Mouse (Mus musculus) heart, embryonic 15.5 days (tissue): ENCODE measurements around the gene Olfr1413. TPM values are rescaled to one million over a fixed set of nuclear protein-coding genes. Genes with fewer than 3 reads are reported as not detected.

ENCODE experiments used
- ATAC-seq: fragments of 200-750 bp; cut with Nextera tagmentation; replicated peaks from 2 replicates; pipeline ENCODE4 v1.8.0; 2017; ENCODE audit warnings: low read depth, moderate TSS enrichment; ENCODE audit not compliant: insufficient number of reproducible peaks, insufficient read depth, low FRiP score
- H3K27ac ChIP-seq: fragments of 300-500 bp; sonication (generic); 2 replicates; pipeline ENCODE4 v1.5.1; 2015; ENCODE audit warnings: mild to moderate bottlenecking, inconsistent platforms
- H3K27me3 ChIP-seq: fragments of 300-500 bp; sonication (generic); 2 replicates; pipeline ENCODE4 v1.6.1; 2015; ENCODE audit warnings: inconsistent platforms
- H3K36me3 ChIP-seq: fragments of 300-500 bp; sonication (generic); 2 replicates; pipeline ENCODE4 v1.6.1; 2015; ENCODE audit warnings: mild to moderate bottlenecking, inconsistent platforms
- H3K4me1 ChIP-seq: fragments of 300-500 bp; sonication (generic); replicated peaks from 2 replicates; pipeline ENCODE4 v1.6.1; 2015; ENCODE audit warnings: inconsistent platforms
- H3K4me2 ChIP-seq: fragments of 300-500 bp; sonication (generic); 2 replicates; pipeline ENCODE4 v1.6.1; 2015; ENCODE audit warnings: inconsistent platforms, mild to moderate bottlenecking, moderate library complexity
- H3K4me3 ChIP-seq: fragments of 300-500 bp; sonication (generic); 2 replicates; pipeline ENCODE4 v1.5.1; 2015; ENCODE audit warnings: mild to moderate bottlenecking, inconsistent platforms
- H3K9ac ChIP-seq: fragments of 300-500 bp; sonication (generic); 2 replicates; pipeline ENCODE4 v1.6.1; 2015; ENCODE audit warnings: mild to moderate bottlenecking, inconsistent platforms
- H3K9me3 ChIP-seq: fragments of 300-500 bp; sonication (generic); replicated peaks from 2 replicates; pipeline ENCODE4 v1.6.1; 2016; ENCODE audit warnings: inconsistent platforms
- WGBS: fragments of 180-500 bp; shearing (Covaris S2); methylation state at CpG from one replicate; pipeline ENCODE4 v1.1.7; 2015; ENCODE audit warnings: mixed read lengths; 5-methylcytosine and 5-hydroxymethylcytosine counted together
- polyA plus RNA-seq: library from polyadenylated mRNA; unstranded; fragments of >200 nt; fragmentation: Nextera tagmentation; extraction: Ambion mirVana; gene quantifications from 2 replicates; pipeline ENCODE4 v1.2.1, GENCODE M21; 2015

Olfr1413 gene
- polyA plus RNA-seq, 1 experiment from 2014 or later = not detected

GRCm38 (mm10) chr1:92613175-92613574 lies 42.1 kb downstream of the Olfr1413 start:
- Histone ChIP-seq H3K4me1 (no peaks in the 10 kb centered on the region), H3K27ac (no peak overlapping the region), H3K4me2 (no peak overlapping the region), H3K9ac (no peak overlapping the region), H3K9me3 (no peaks in the 10 kb centered on the region), H3K4me3 (no peak overlapping the region), H3K36me3 (no peaks in the 10 kb centered on the region), H3K27me3 (no peaks in the 10 kb centered on the region; the same call in 1 of the 2 replicates)
- 46% methylated on average over 4 of the region's 4 CpGs for WGBS
- ATAC-seq = no peak

GRCm38 (mm10) chr1:92614516-92614915 lies 43.4 kb downstream of the Olfr1413 start:
- H3K4me1 ChIP-seq = no peaks in the 10 kb centered on the region
- H3K27me3 ChIP-seq = no peaks in the 10 kb centered on the region; the same call in 1 of the 2 replicates
- H3K4me3 ChIP-seq = no peak overlapping the region
- H3K9ac ChIP-seq = no peak overlapping the region
- H3K9me3 ChIP-seq = no peaks in the 10 kb centered on the region
- no peak for ATAC-seq
- WGBS = 5% methylated on average over 1 of the region's 1 CpGs
- no peaks in the 10 kb centered on the region for H3K36me3 ChIP-seq
- no peak overlapping the region for H3K4me2 ChIP-seq
- no peak overlapping the region for H3K27ac ChIP-seq

GRCm38 (mm10) chr1:92616046-92616445 lies 44.9 kb downstream of the Olfr1413 start:
- WGBS = 65% methylated on average over 1 of the region's 1 CpGs
- Histone ChIP-seq H3K4me3 (no peak overlapping the region), H3K27ac (no peak overlapping the region), H3K4me1 (no peaks in the 10 kb centered on the region), H3K36me3 (no peaks in the 10 kb centered on the region), H3K9ac (no peak overlapping the region), H3K9me3 (no peaks in the 10 kb centered on the region), H3K27me3 (peaks cover 3% of the 10 kb centered on the region; the same call in 1 of the 2 replicates), H3K4me2 (no peak overlapping the region)
- ATAC-seq = no peak

- Histone ChIP-seq H3K4me1 (no peaks in the 10 kb centered on the region), H3K36me3 (no peaks in the 10 kb centered on the region), H3K9ac (no peak within 1 kb of the TSS), H3K9me3 (no peaks in the 10 kb centered on the region), H3K27ac (no peak within 1 kb of the TSS), H3K27me3 (peaks cover 3% of the 10 kb centered on the region; the same call in 1 of the 2 replicates), H3K4me3 (no peak within 1 kb of the TSS), H3K4me2 (no peak within 1 kb of the TSS)
- ATAC-seq = no peak
- 66% methylated on average over 2 of the region's 2 CpGs for WGBS
These were observed 46.4 kb downstream of the Olfr1413 start, which contains the start of gene Olfr12 for GRCm38 (mm10) chr1:92617488-92617887. TSS of gene Olfr12 (plus strand) at chr1:92617788.

GRCm38 (mm10) chr1:92618360-92618759 lies 47.2 kb downstream of the Olfr1413 start:
- Histone ChIP-seq H3K9ac (no peak overlapping the region), H3K27ac (no peak overlapping the region), H3K27me3 (peaks cover 3% of the 10 kb centered on the region; the same call in 1 of the 2 replicates), H3K4me1 (no peaks in the 10 kb centered on the region), H3K4me2 (no peak overlapping the region), H3K4me3 (no peak overlapping the region), H3K36me3 (no peaks in the 10 kb centered on the region), H3K9me3 (no peaks in the 10 kb centered on the region)
- 33% methylated on average over 4 of the region's 4 CpGs for WGBS
- no peak for ATAC-seq

Other genes starting within 250 kb of the Olfr1413 start
- gene Ndufa10, start 97.5 kb upstream of the Olfr1413 start, polyA plus RNA-seq = 494 and 516 TPM in 2 replicates
- not detected in 2 replicates for gene Olfr1416, start 86.2 kb upstream of the Olfr1413 start, polyA plus RNA-seq
- not detected in 2 replicates for gene Olfr1415, start 75.2 kb upstream of the Olfr1413 start, polyA plus RNA-seq
- not detected in 2 replicates for gene Olfr1414, start 52.7 kb upstream of the Olfr1413 start, polyA plus RNA-seq
- gene Olfr1412, start 14.5 kb downstream of the Olfr1413 start, polyA plus RNA-seq = not detected in 2 replicates
- gene Olfr1411, start 23.1 kb downstream of the Olfr1413 start, polyA plus RNA-seq = not detected in 2 replicates
- not detected in 2 replicates for gene Olfr1410, start 34.5 kb downstream of the Olfr1413 start, polyA plus RNA-seq
- not detected in 2 replicates for gene Olfr12, start 46.5 kb downstream of the Olfr1413 start, polyA plus RNA-seq
- 365 and 436 TPM in 2 replicates for gene Cops9, start 70.7 kb downstream of the Olfr1413 start, polyA plus RNA-seq
- 0.19 TPM in 1 of 2 replicates, not detected in the other for gene Otos, start 77.5 kb downstream of the Olfr1413 start, polyA plus RNA-seq